Mouse (Mus musculus): ENCODE results near the gene Supt5. TPM values are rescaled to one million over a fixed set of nuclear protein-coding genes. Genes with fewer than 3 reads are reported as not detected.

Supt5 gene
- polyA plus RNA-seq, 1 experiment: 86.8 TPM

DNA sequence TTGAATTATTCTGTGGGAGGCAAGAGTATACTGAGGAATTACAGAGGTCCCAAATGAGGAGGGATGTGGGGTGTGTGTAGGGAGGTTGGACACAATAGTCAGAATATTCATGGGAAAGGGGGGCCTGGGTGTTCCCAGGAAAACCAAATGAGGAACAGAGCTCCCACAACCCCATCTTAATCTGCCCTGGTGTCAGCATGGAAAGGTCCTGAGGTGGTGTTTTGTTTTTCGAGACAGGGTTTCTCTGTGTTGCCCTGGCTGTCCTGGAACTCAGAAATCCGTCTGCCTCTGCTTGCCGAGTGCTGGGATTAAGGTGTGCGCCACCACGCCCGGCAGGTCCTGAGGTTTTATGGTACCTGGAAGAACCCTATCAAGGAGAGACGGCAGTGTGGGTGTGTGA, 19.9 kb upstream of the Supt5 start:
- no peak for DNase-seq
- 75% methylated on average over 7 of the region's 7 CpGs for WGBS
- Histone ChIP-seq H3K27ac (ENCODE audit: insufficient read depth, low read depth, low read length) (0 out of 2 replicates have a peak overlapping the region, but pooled peaks have one; percentile 58), H3K36me3 (ENCODE audit: control insufficient read depth, insufficient read depth, low read length) (no peaks in the 10 kb centered on the region), H3K27me3 (replicated peaks; ENCODE audit: control insufficient read depth, insufficient read depth, low read length) (no peaks in the 10 kb centered on the region), H3K4me1 (ENCODE audit: control insufficient read depth, insufficient read depth, low read length) (peaks cover 10% of the 10 kb centered on the region), H3K4me3 (ENCODE audit: insufficient read depth, low read depth, low read length) (no peak overlapping the region)
- TF ChIP-seq POLR2A (IDR thresholded peaks at IDR 0.05; ENCODE audit: low read depth, low read length) (no peak), CTCF (conservative IDR thresholded peaks at IDR 0.05; ENCODE audit: insufficient read depth, insufficient read length, low read depth, low read length) (no peak)

DNA sequence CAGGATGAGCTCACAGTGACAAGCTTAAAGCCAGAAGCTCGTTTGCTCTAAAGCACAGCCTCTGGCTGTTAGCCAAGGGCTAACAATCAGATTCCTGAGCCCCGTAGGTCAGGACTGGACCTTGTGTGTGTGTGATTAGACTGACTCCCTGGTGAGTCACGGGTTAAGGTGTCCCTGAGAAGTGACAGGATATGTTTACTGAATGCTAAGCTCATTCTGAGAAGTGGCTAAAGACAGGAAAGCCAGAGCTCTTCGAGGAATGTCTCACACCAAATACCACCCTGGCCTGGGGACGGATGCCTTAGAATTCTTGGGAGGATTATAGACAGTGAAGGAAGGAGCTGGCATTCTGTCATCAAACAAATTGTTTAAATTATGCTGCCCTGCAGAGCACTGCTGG, 19.4 kb upstream of the Supt5 start:
- Histone ChIP-seq H3K4me3 (ENCODE audit: insufficient read depth, low read depth, low read length) (no peak overlapping the region), H3K4me1 (ENCODE audit: control insufficient read depth, insufficient read depth, low read length) (peaks cover 10% of the 10 kb centered on the region), H3K27ac (ENCODE audit: insufficient read depth, low read depth, low read length) (peak overlapping the region; percentile 58), H3K36me3 (ENCODE audit: control insufficient read depth, insufficient read depth, low read length) (no peaks in the 10 kb centered on the region), H3K27me3 (replicated peaks; ENCODE audit: control insufficient read depth, insufficient read depth, low read length) (no peaks in the 10 kb centered on the region)
- 14% methylated on average over 5 of the region's 5 CpGs for WGBS
- no peak for TF ChIP-seq CTCF (conservative IDR thresholded peaks at IDR 0.05; ENCODE audit: insufficient read depth, insufficient read length, low read depth, low read length)
- no peak for TF ChIP-seq POLR2A (IDR thresholded peaks at IDR 0.05; ENCODE audit: low read depth, low read length)
- peak; percentile 44 for DNase-seq

GRCm38 (mm10) chr7:28356981-28357380, 18.4 kb upstream of the Supt5 start:
- WGBS: 11% methylated on average over 5 of the region's 5 CpGs
- Histone ChIP-seq H3K27me3 (replicated peaks; ENCODE audit: control insufficient read depth, insufficient read depth, low read length) (no peaks in the 10 kb centered on the region), H3K36me3 (ENCODE audit: control insufficient read depth, insufficient read depth, low read length) (no peaks in the 10 kb centered on the region), H3K27ac (ENCODE audit: insufficient read depth, low read depth, low read length) (peak overlapping the region; percentile 58), H3K4me1 (ENCODE audit: control insufficient read depth, insufficient read depth, low read length) (peaks cover 10% of the 10 kb centered on the region), H3K4me3 (ENCODE audit: insufficient read depth, low read depth, low read length) (no peak overlapping the region)
- DNase-seq: peak; percentile 78
- TF ChIP-seq POLR2A (IDR thresholded peaks at IDR 0.05; ENCODE audit: low read depth, low read length) (no peak), CTCF (conservative IDR thresholded peaks at IDR 0.05; ENCODE audit: insufficient read depth, insufficient read length, low read depth, low read length) (no peak)

GRCm38 (mm10) chr7:28355221-28355620, 16.7 kb upstream of the Supt5 start:
- H3K4me3 ChIP-seq (ENCODE audit: insufficient read depth, low read depth, low read length): no peak overlapping the region
- H3K27ac ChIP-seq (ENCODE audit: insufficient read depth, low read depth, low read length): no peak overlapping the region
- no peaks in the 10 kb centered on the region for H3K36me3 ChIP-seq (ENCODE audit: control insufficient read depth, insufficient read depth, low read length)
- TF ChIP-seq CTCF (conservative IDR thresholded peaks at IDR 0.05; ENCODE audit: insufficient read depth, insufficient read length, low read depth, low read length): no peak
- no peak for DNase-seq
- H3K27me3 ChIP-seq (replicated peaks; ENCODE audit: control insufficient read depth, insufficient read depth, low read length): no peaks in the 10 kb centered on the region
- 74% methylated on average over 3 of the region's 3 CpGs for WGBS
- peaks cover 13% of the 10 kb centered on the region for H3K4me1 ChIP-seq (ENCODE audit: control insufficient read depth, insufficient read depth, low read length)

DNA sequence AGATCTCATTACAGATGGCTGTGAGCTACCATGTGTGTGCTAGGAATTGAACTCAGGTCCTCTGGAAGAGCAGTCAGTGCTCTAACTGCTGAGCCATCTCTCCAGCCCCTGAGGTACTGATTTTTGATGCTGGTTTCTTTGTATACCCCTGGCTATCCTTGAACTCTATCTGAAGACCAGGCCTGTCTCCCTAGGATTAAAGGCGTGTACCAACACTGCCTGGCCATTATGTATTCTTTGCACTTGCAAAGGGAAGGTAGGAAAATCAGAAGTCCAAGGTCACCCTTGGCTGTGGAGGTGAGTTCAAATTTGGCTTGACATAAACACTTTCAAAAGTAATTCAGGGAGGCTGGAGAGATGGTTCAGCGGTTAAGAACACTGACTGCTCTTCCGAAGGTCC, 16.1 kb upstream of the Supt5 start:
- H3K36me3 ChIP-seq (ENCODE audit: control insufficient read depth, insufficient read depth, low read length): no peaks in the 10 kb centered on the region
- TF ChIP-seq POLR2A (IDR thresholded peaks at IDR 0.05; ENCODE audit: low read depth, low read length) (no peak), CTCF (conservative IDR thresholded peaks at IDR 0.05; ENCODE audit: insufficient read depth, insufficient read length, low read depth, low read length) (no peak)

DNA sequence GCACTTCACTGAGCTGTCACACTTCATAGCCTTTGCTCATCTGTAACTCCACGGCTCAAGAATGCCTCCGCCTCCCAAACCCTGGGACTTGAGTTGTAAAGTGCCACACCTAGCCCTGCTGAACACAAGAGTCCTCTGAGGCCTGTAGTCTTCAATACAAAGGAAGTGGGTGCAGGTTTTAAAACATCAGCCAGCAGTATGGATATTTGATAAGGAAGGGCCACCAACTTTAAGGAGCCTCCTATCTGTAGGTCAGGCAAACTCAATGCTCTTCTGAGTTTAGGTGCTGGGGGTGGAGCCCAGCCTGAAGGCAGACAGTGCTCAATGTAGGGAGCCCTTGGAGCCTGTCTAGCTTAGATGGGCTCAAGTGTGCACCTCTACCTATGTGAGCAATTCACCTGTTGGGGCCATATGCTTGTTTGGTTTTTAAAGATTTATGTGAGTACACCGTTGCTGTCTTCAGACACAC, 15.6 kb upstream of the Supt5 start:
- H3K27me3 ChIP-seq (replicated peaks; ENCODE audit: control insufficient read depth, insufficient read depth, low read length): no peaks in the 10 kb centered on the region
- WGBS: 65% methylated on average over 3 of the region's 3 CpGs
- no peak for DNase-seq
- H3K4me3 ChIP-seq (ENCODE audit: insufficient read depth, low read depth, low read length): no peak overlapping the region
- no peaks in the 10 kb centered on the region for H3K36me3 ChIP-seq (ENCODE audit: control insufficient read depth, insufficient read depth, low read length)
- no peak for TF ChIP-seq POLR2A (IDR thresholded peaks at IDR 0.05; ENCODE audit: low read depth, low read length)
- no peak for TF ChIP-seq CTCF (conservative IDR thresholded peaks at IDR 0.05; ENCODE audit: insufficient read depth, insufficient read length, low read depth, low read length)
- no peak overlapping the region for H3K27ac ChIP-seq (ENCODE audit: insufficient read depth, low read depth, low read length)
- H3K4me1 ChIP-seq (ENCODE audit: control insufficient read depth, insufficient read depth, low read length): peaks cover 19% of the 10 kb centered on the region

More for the DNA sequence above, 16.1 kb upstream of the Supt5 start:
- 94% methylated on average over 3 of the region's 3 CpGs for WGBS
- H3K27me3 ChIP-seq (replicated peaks; ENCODE audit: control insufficient read depth, insufficient read depth, low read length): no peaks in the 10 kb centered on the region
- no peak overlapping the region for H3K4me3 ChIP-seq (ENCODE audit: insufficient read depth, low read depth, low read length)
- peaks cover 19% of the 10 kb centered on the region for H3K4me1 ChIP-seq (ENCODE audit: control insufficient read depth, insufficient read depth, low read length)
- DNase-seq: no peak
- H3K27ac ChIP-seq (ENCODE audit: insufficient read depth, low read depth, low read length): no peak overlapping the region

DNA sequence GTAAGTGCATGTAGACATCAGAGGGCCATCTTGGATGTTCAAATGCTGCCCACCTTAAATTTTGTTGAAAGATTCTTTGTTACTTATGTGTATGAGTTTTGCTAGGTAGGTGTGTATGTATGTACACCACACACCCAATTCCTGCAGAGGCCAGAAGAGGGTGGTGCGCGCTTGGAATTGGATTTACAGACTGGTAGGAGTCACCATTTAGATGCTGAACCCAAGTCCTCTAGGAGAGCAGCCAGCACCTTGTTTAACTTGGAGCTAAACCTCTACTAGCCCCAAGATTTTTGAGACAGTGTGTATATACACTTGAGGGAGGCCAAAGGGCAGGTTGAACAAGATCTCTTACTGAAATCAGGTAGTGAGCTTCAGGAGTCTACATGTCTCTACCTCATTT, 14.7 kb upstream of the Supt5 start:
- H3K27ac ChIP-seq (ENCODE audit: insufficient read depth, low read depth, low read length): no peak overlapping the region
- 80% methylated on average over 2 of the region's 2 CpGs for WGBS
- peak; percentile 45; the same call in 1 of the 2 replicates for TF ChIP-seq CTCF (conservative IDR thresholded peaks at IDR 0.05; ENCODE audit: insufficient read depth, insufficient read length, low read depth, low read length)
- TF ChIP-seq POLR2A (IDR thresholded peaks at IDR 0.05; ENCODE audit: low read depth, low read length): no peak
- H3K36me3 ChIP-seq (ENCODE audit: control insufficient read depth, insufficient read depth, low read length): no peaks in the 10 kb centered on the region
- no peaks in the 10 kb centered on the region for H3K27me3 ChIP-seq (replicated peaks; ENCODE audit: control insufficient read depth, insufficient read depth, low read length)
- peaks cover 19% of the 10 kb centered on the region for H3K4me1 ChIP-seq (ENCODE audit: control insufficient read depth, insufficient read depth, low read length)
- no peak overlapping the region for H3K4me3 ChIP-seq (ENCODE audit: insufficient read depth, low read depth, low read length)
- DNase-seq: no peak

All from kidney, adult 2 months (tissue).